Mouse (Mus musculus): ENCODE results near the gene Irf3. TPM values are rescaled to one million over a fixed set of nuclear protein-coding genes. Genes with fewer than 3 reads are reported as not detected.

Gene Irf3
- polyA plus RNA-seq, 1 experiment from 2014 or later: 83.5 TPM

GRCm38 (mm10) chr7:44996672-44997071 lies 776 bp upstream of the Irf3 start:
- H3K9ac ChIP-seq (ENCODE audit: low read length): peak overlapping the region; percentile 75
- peak overlapping the region; percentile 48; the same call in 1 of the 2 replicates for H3K27ac ChIP-seq (replicated peaks; ENCODE audit: low read depth, low read length)
- no peaks in the 10 kb centered on the region for H3K27me3 ChIP-seq (ENCODE audit: control insufficient read depth, insufficient read depth, low read length)
- peaks cover 30% of the 10 kb centered on the region; the same call in 1 of the 2 replicates for H3K36me3 ChIP-seq (ENCODE audit: control insufficient read depth, insufficient read depth, low read length)
- peak overlapping the region; percentile 71 for H3K4me2 ChIP-seq (ENCODE audit: low read depth, severe bottlenecking)
- H3K9me3 ChIP-seq (ENCODE audit: control insufficient read depth, low read length): no peaks in the 10 kb centered on the region
- DNase-seq (ENCODE audit: low spot score) (no peak), ATAC-seq (ENCODE audit: insufficient number of reproducible peaks, low FRiP score, low TSS enrichment, low read depth) (no peak)
- peak overlapping the region; percentile 66 for H3K4me3 ChIP-seq (ENCODE audit: low read depth, low read length)
- WGBS: 13% methylated on average over 10 of the region's 10 CpGs
- H3K4me1 ChIP-seq (ENCODE audit: control insufficient read depth, insufficient read depth, low read length): 0 out of 2 replicates have a peak, but pooled peaks cover 11% of the 10 kb centered on the region

GRCm38 (mm10) chr7:44997940-44998428 lies 536 bp downstream of the Irf3 start:
- ATAC-seq (ENCODE audit: insufficient number of reproducible peaks, low FRiP score, low TSS enrichment, low read depth) (no peak), DNase-seq (ENCODE audit: low spot score) (no peak)
- 0 out of 2 replicates have a peak, but pooled peaks cover 11% of the 10 kb centered on the region for H3K4me1 ChIP-seq (ENCODE audit: control insufficient read depth, insufficient read depth, low read length)
- peak overlapping the region; percentile 66 for H3K4me3 ChIP-seq (ENCODE audit: low read depth, low read length)
- 4% methylated on average over 15 of the region's 15 CpGs for WGBS
- no peaks in the 10 kb centered on the region for H3K27me3 ChIP-seq (ENCODE audit: control insufficient read depth, insufficient read depth, low read length)
- no peaks in the 10 kb centered on the region for H3K9me3 ChIP-seq (ENCODE audit: control insufficient read depth, low read length)
- H3K36me3 ChIP-seq (ENCODE audit: control insufficient read depth, insufficient read depth, low read length): peaks cover 37% of the 10 kb centered on the region
- peak overlapping the region; percentile 71 for H3K4me2 ChIP-seq (ENCODE audit: low read depth, severe bottlenecking)
- H3K27ac ChIP-seq (replicated peaks; ENCODE audit: low read depth, low read length): peak overlapping the region; percentile 70
- H3K9ac ChIP-seq (ENCODE audit: low read length): peak overlapping the region; percentile 71

- peak within 1 kb of the TSS; percentile 66 for H3K4me3 ChIP-seq (ENCODE audit: low read depth, low read length)
- DNase-seq (ENCODE audit: low spot score): peak; percentile 62
- peak within 1 kb of the TSS; percentile 70 for H3K27ac ChIP-seq (replicated peaks; ENCODE audit: low read depth, low read length)
- 2% methylated on average over 18 of the region's 18 CpGs for WGBS
- H3K9me3 ChIP-seq (ENCODE audit: control insufficient read depth, low read length): no peaks in the 10 kb centered on the region
- no peaks in the 10 kb centered on the region for H3K27me3 ChIP-seq (ENCODE audit: control insufficient read depth, insufficient read depth, low read length)
- peak within 1 kb of the TSS; percentile 71 for H3K9ac ChIP-seq (ENCODE audit: low read length)
- H3K36me3 ChIP-seq (ENCODE audit: control insufficient read depth, insufficient read depth, low read length): peaks cover 39% of the 10 kb centered on the region
- H3K4me1 ChIP-seq (ENCODE audit: control insufficient read depth, insufficient read depth, low read length): 0 out of 2 replicates have a peak, but pooled peaks cover 11% of the 10 kb centered on the region
- H3K4me2 ChIP-seq (ENCODE audit: low read depth, severe bottlenecking): peak within 1 kb of the TSS; percentile 71
- no peak for ATAC-seq (ENCODE audit: insufficient number of reproducible peaks, low FRiP score, low TSS enrichment, low read depth)
Observed at GRCm38 (mm10) chr7:44998501-44998955, 1.1 kb downstream of the Irf3 start, which contains the start of gene Bcl2l12. Gene Bcl2l12, minus strand, starts transcription at chr7:44998712.

GRCm38 (mm10) chr7:44999753-45000152 lies 2.3 kb downstream of the Irf3 start:
- Histone ChIP-seq H3K4me1 (ENCODE audit: control insufficient read depth, insufficient read depth, low read length) (0 out of 2 replicates have a peak, but pooled peaks cover 11% of the 10 kb centered on the region), H3K9me3 (ENCODE audit: control insufficient read depth, low read length) (no peaks in the 10 kb centered on the region), H3K4me3 (ENCODE audit: low read depth, low read length) (no peak overlapping the region), H3K27ac (replicated peaks; ENCODE audit: low read depth, low read length) (no peak overlapping the region), H3K36me3 (ENCODE audit: control insufficient read depth, insufficient read depth, low read length) (peaks cover 42% of the 10 kb centered on the region), H3K4me2 (ENCODE audit: low read depth, severe bottlenecking) (no peak overlapping the region), H3K9ac (ENCODE audit: low read length) (no peak overlapping the region), H3K27me3 (ENCODE audit: control insufficient read depth, insufficient read depth, low read length) (no peaks in the 10 kb centered on the region)
- DNase-seq (ENCODE audit: low spot score) (no peak), ATAC-seq (ENCODE audit: insufficient number of reproducible peaks, low FRiP score, low TSS enrichment, low read depth) (no peak)
- WGBS: 83% methylated on average over 11 of the region's 11 CpGs

- Histone ChIP-seq H3K4me3 (ENCODE audit: low read depth, low read length) (0 out of 2 replicates have a peak overlapping the region, but pooled peaks have one; percentile 8), H3K9ac (ENCODE audit: low read length) (no peak overlapping the region), H3K27me3 (ENCODE audit: control insufficient read depth, insufficient read depth, low read length) (no peaks in the 10 kb centered on the region), H3K9me3 (ENCODE audit: control insufficient read depth, low read length) (no peaks in the 10 kb centered on the region), H3K36me3 (ENCODE audit: control insufficient read depth, insufficient read depth, low read length) (peaks cover 41% of the 10 kb centered on the region), H3K4me1 (ENCODE audit: control insufficient read depth, insufficient read depth, low read length) (0 out of 2 replicates have a peak, but pooled peaks cover 10% of the 10 kb centered on the region), H3K27ac (replicated peaks; ENCODE audit: low read depth, low read length) (no peak overlapping the region), H3K4me2 (ENCODE audit: low read depth, severe bottlenecking) (no peak overlapping the region)
- DNase-seq (ENCODE audit: low spot score) (no peak), ATAC-seq (ENCODE audit: insufficient number of reproducible peaks, low FRiP score, low TSS enrichment, low read depth) (no peak)
- WGBS: 88% methylated on average over 21 of the region's 21 CpGs
Observed at GRCm38 (mm10) chr7:45000539-45001114, 3.2 kb downstream of the Irf3 start.

GRCm38 (mm10) chr7:45002440-45002839 lies 5.0 kb downstream of the Irf3 start:
- no peak for ATAC-seq (ENCODE audit: insufficient number of reproducible peaks, low FRiP score, low TSS enrichment, low read depth)
- H3K36me3 ChIP-seq (ENCODE audit: control insufficient read depth, insufficient read depth, low read length): peaks cover 58% of the 10 kb centered on the region
- no peak overlapping the region for H3K4me3 ChIP-seq (ENCODE audit: low read depth, low read length)
- H3K27me3 ChIP-seq (ENCODE audit: control insufficient read depth, insufficient read depth, low read length): no peaks in the 10 kb centered on the region
- no peak overlapping the region for H3K4me2 ChIP-seq (ENCODE audit: low read depth, severe bottlenecking)
- 0 out of 2 replicates have a peak, but pooled peaks cover 7% of the 10 kb centered on the region for H3K4me1 ChIP-seq (ENCODE audit: control insufficient read depth, insufficient read depth, low read length)
- no peak overlapping the region for H3K9ac ChIP-seq (ENCODE audit: low read length)
- 88% methylated on average over 7 of the region's 7 CpGs for WGBS
- no peak for DNase-seq (ENCODE audit: low spot score)
- no peak overlapping the region for H3K27ac ChIP-seq (replicated peaks; ENCODE audit: low read depth, low read length)
- H3K9me3 ChIP-seq (ENCODE audit: control insufficient read depth, low read length): no peaks in the 10 kb centered on the region

GRCm38 (mm10) chr7:45004546-45004945 lies 7.1 kb downstream of the Irf3 start:
- Histone ChIP-seq H3K36me3 (ENCODE audit: control insufficient read depth, insufficient read depth, low read length) (peaks cover 71% of the 10 kb centered on the region), H3K27ac (replicated peaks; ENCODE audit: low read depth, low read length) (no peak overlapping the region), H3K27me3 (ENCODE audit: control insufficient read depth, insufficient read depth, low read length) (no peaks in the 10 kb centered on the region), H3K9me3 (ENCODE audit: control insufficient read depth, low read length) (no peaks in the 10 kb centered on the region), H3K4me1 (ENCODE audit: control insufficient read depth, insufficient read depth, low read length) (no peaks in the 10 kb centered on the region), H3K4me3 (ENCODE audit: low read depth, low read length) (no peak overlapping the region), H3K4me2 (ENCODE audit: low read depth, severe bottlenecking) (no peak overlapping the region), H3K9ac (ENCODE audit: low read length) (no peak overlapping the region)
- 41% methylated on average over 3 of the region's 3 CpGs for WGBS
- ATAC-seq (ENCODE audit: insufficient number of reproducible peaks, low FRiP score, low TSS enrichment, low read depth) (no peak), DNase-seq (ENCODE audit: low spot score) (peak; percentile 40)

- H3K36me3 ChIP-seq (ENCODE audit: control insufficient read depth, insufficient read depth, low read length): peaks cover 71% of the 10 kb centered on the region
- H3K27me3 ChIP-seq (ENCODE audit: control insufficient read depth, insufficient read depth, low read length): no peaks in the 10 kb centered on the region
- 88% methylated on average over 6 of the region's 6 CpGs for WGBS
- no peaks in the 10 kb centered on the region for H3K4me1 ChIP-seq (ENCODE audit: control insufficient read depth, insufficient read depth, low read length)
- H3K4me3 ChIP-seq (ENCODE audit: low read depth, low read length): no peak overlapping the region
- H3K27ac ChIP-seq (replicated peaks; ENCODE audit: low read depth, low read length): no peak overlapping the region
- no peak for ATAC-seq (ENCODE audit: insufficient number of reproducible peaks, low FRiP score, low TSS enrichment, low read depth)
- no peak overlapping the region for H3K4me2 ChIP-seq (ENCODE audit: low read depth, severe bottlenecking)
- DNase-seq (ENCODE audit: low spot score): no peak
- 0 out of 2 replicates have a peak overlapping the region, but pooled peaks have one; percentile 4 for H3K9ac ChIP-seq (ENCODE audit: low read length)
- H3K9me3 ChIP-seq (ENCODE audit: control insufficient read depth, low read length): no peaks in the 10 kb centered on the region
Observed at GRCm38 (mm10) chr7:45005321-45005992, 8.0 kb downstream of the Irf3 start.

All from limb, embryonic 11.5 days (tissue).